Mouse (Mus musculus) liver, postnatal 0 days (tissue): ENCODE measurements around the gene Poglut1. TPM values are rescaled to one million over a fixed set of nuclear protein-coding genes. Genes with fewer than 3 reads are reported as not detected.

Experiments
- ATAC-seq: fragments of 200-750 bp; cut with Nextera tagmentation; 2 replicates; pipeline ENCODE4 v1.8.0; 2017; ENCODE audit warnings: mild to moderate bottlenecking, moderate library complexity
- DNase-seq: peaks from one replicate; pipeline ENCODE4 v3.0.0-alpha.2; 2016
- H3K27ac ChIP-seq: fragments of 300-500 bp; sonication (generic); 2 replicates; pipeline ENCODE4 v1.5.1; 2014; ENCODE audit warnings: antibody characterized with exemption, moderate library complexity, mild to moderate bottlenecking, low read depth
- H3K27me3 ChIP-seq: fragments of 300-500 bp; sonication (generic); 2 replicates; pipeline ENCODE4 v1.6.1; 2014; ENCODE audit warnings: low read length, control low read depth, mixed read lengths; ENCODE audit not compliant: insufficient read depth
- H3K36me3 ChIP-seq: fragments of 300-500 bp; sonication (generic); replicated peaks from 2 replicates; pipeline ENCODE4 v1.6.1; 2014; ENCODE audit warnings: mild to moderate bottlenecking, control low read depth, low read length, moderate library complexity, mixed read lengths; ENCODE audit not compliant: insufficient read depth
- H3K4me1 ChIP-seq: fragments of 300-500 bp; sonication (generic); 2 replicates; pipeline ENCODE4 v1.6.1; 2014; ENCODE audit warnings: antibody characterized with exemption, mild to moderate bottlenecking, control low read depth; ENCODE audit not compliant: insufficient read depth
- H3K4me2 ChIP-seq: fragments of 300-500 bp; sonication (generic); 2 replicates; pipeline ENCODE4 v1.6.1; 2014; ENCODE audit warnings: low read depth, mild to moderate bottlenecking, low read length, moderate library complexity, mixed read lengths
- H3K4me3 ChIP-seq: fragments of 300-500 bp; sonication (generic); 2 replicates; pipeline ENCODE4 v1.5.1; 2014; ENCODE audit warnings: low read depth, low read length
- H3K9ac ChIP-seq: fragments of 300-500 bp; sonication (generic); replicated peaks from 2 replicates; pipeline ENCODE4 v1.6.1; 2014; ENCODE audit warnings: mild to moderate bottlenecking, moderate library complexity
- H3K9me3 ChIP-seq: fragments of 300-500 bp; sonication (generic); 2 replicates; pipeline ENCODE4 v1.6.1; 2016; ENCODE audit warnings: mild to moderate bottlenecking, control low read depth, low read length, mixed read lengths
- CTCF ChIP-seq: sonication (generic); IDR thresholded peaks from 2 replicates; pipeline ENCODE4 v1.5.1; 2016; ENCODE audit warnings: antibody characterized with exemption, low read depth
- EP300 ChIP-seq: IDR thresholded peaks from 2 replicates; pipeline ENCODE4 v1.6.1; 2016; ENCODE audit warnings: antibody characterized with exemption, low read depth, mild to moderate bottlenecking
- whole genome bisulfite sequencing: fragments of 180-500 bp; shearing (Covaris S2); extraction: QIAGEN DNeasy Blood & Tissue Kit; methylation state at CpG from one replicate; pipeline ENCODE4 v1.1.7; 2014; ENCODE audit not compliant: insufficient replicate concordance; 5-methylcytosine and 5-hydroxymethylcytosine counted together
- polyA plus RNA-seq: library from polyadenylated mRNA; unstranded; fragments of >200 nt; fragmentation: Nextera tagmentation; extraction: Ambion mirVana; gene quantifications from 2 replicates; pipeline ENCODE4 v1.2.1, GENCODE M21; 2015

Poglut1 gene
- polyA plus RNA-seq, 1 experiment from 2014 or later: 6.1 TPM

GRCm38 (mm10) chr16:38592026-38592678, 42.1 kb upstream of the Poglut1 start:
- Histone ChIP-seq H3K4me2 (no peak overlapping the region), H3K9me3 (no peaks in the 10 kb centered on the region), H3K27ac (no peak overlapping the region), H3K36me3 (peaks cover 39% of the 10 kb centered on the region), H3K27me3 (no peaks in the 10 kb centered on the region), H3K4me1 (no peaks in the 10 kb centered on the region), H3K4me3 (no peak overlapping the region), H3K9ac (no peak overlapping the region)
- TF ChIP-seq EP300 (no peak), CTCF (no peak)
- ATAC-seq (no peak), DNase-seq (no peak)
- 80% methylated on average over 12 of the region's 12 CpGs for WGBS

- 73% methylated on average over 3 of the region's 3 CpGs for WGBS
- Histone ChIP-seq H3K9me3 (no peaks in the 10 kb centered on the region), H3K4me3 (no peak overlapping the region), H3K9ac (no peak overlapping the region), H3K4me1 (no peaks in the 10 kb centered on the region), H3K36me3 (peaks cover 44% of the 10 kb centered on the region), H3K27me3 (no peaks in the 10 kb centered on the region), H3K27ac (no peak overlapping the region), H3K4me2 (no peak overlapping the region)
- DNase-seq: no peak
- TF ChIP-seq EP300 (no peak), CTCF (no peak)
- ATAC-seq: no peak
Observed at GRCm38 (mm10) chr16:38591506-38591905, 41.4 kb upstream of the Poglut1 start.

- H3K4me1 ChIP-seq: no peaks in the 10 kb centered on the region
- no peak overlapping the region for H3K9ac ChIP-seq
- TF ChIP-seq CTCF (no peak), EP300 (no peak)
- no peak for DNase-seq
- WGBS: 92% methylated on average over 4 of the region's 4 CpGs
- H3K9me3 ChIP-seq: no peaks in the 10 kb centered on the region
- no peaks in the 10 kb centered on the region for H3K27me3 ChIP-seq
- H3K4me2 ChIP-seq: no peak overlapping the region
- no peak overlapping the region for H3K27ac ChIP-seq
- H3K36me3 ChIP-seq: peaks cover 75% of the 10 kb centered on the region
- H3K4me3 ChIP-seq: no peak overlapping the region
- ATAC-seq: no peak
Observed at GRCm38 (mm10) chr16:38587572-38587971, 37.5 kb upstream of the Poglut1 start.

GRCm38 (mm10) chr16:38587163-38587562, 37.1 kb upstream of the Poglut1 start:
- Histone ChIP-seq H3K4me3 (no peak overlapping the region), H3K4me1 (no peaks in the 10 kb centered on the region), H3K27ac (no peak overlapping the region), H3K9me3 (no peaks in the 10 kb centered on the region), H3K9ac (no peak overlapping the region), H3K36me3 (peaks cover 76% of the 10 kb centered on the region), H3K27me3 (no peaks in the 10 kb centered on the region), H3K4me2 (no peak overlapping the region)
- ATAC-seq: no peak
- 86% methylated on average over 5 of the region's 5 CpGs for WGBS
- DNase-seq: no peak
- TF ChIP-seq EP300: no peak
- TF ChIP-seq CTCF: no peak

- WGBS: 61% methylated on average over 5 of the region's 5 CpGs
- peaks cover 80% of the 10 kb centered on the region for H3K36me3 ChIP-seq
- no peak for DNase-seq
- H3K27me3 ChIP-seq: no peaks in the 10 kb centered on the region
- no peak overlapping the region for H3K9ac ChIP-seq
- H3K4me1 ChIP-seq: no peaks in the 10 kb centered on the region
- TF ChIP-seq CTCF (no peak), EP300 (no peak)
- H3K9me3 ChIP-seq: no peaks in the 10 kb centered on the region
- no peak for ATAC-seq
- no peak overlapping the region for H3K27ac ChIP-seq
- no peak overlapping the region for H3K4me2 ChIP-seq
- no peak overlapping the region for H3K4me3 ChIP-seq
Observed at GRCm38 (mm10) chr16:38585186-38585585, 35.1 kb upstream of the Poglut1 start.

- Histone ChIP-seq H3K9ac (no peak overlapping the region), H3K4me3 (no peak overlapping the region), H3K9me3 (no peaks in the 10 kb centered on the region), H3K27ac (no peak overlapping the region), H3K27me3 (no peaks in the 10 kb centered on the region), H3K4me2 (no peak overlapping the region), H3K4me1 (no peaks in the 10 kb centered on the region), H3K36me3 (peaks cover 76% of the 10 kb centered on the region)
- 84% methylated on average over 7 of the region's 7 CpGs for WGBS
- ATAC-seq (no peak), DNase-seq (no peak)
- TF ChIP-seq CTCF (no peak), EP300 (no peak)
Observed at GRCm38 (mm10) chr16:38584761-38585160, 34.7 kb upstream of the Poglut1 start.
